Mouse (Mus musculus) liver, adult 2 months (tissue): ENCODE data around the gene Kpna7. TPM values are rescaled to one million over a fixed set of nuclear protein-coding genes. Genes with fewer than 3 reads are reported as not detected.

Experiments
- DNase-seq: peaks from one replicate; pipeline ENCODE4 v3.0.0-alpha.2; 2011; ENCODE audit warnings: low read depth, low spot score; ENCODE audit errors: extremely low read depth
- H3K27ac ChIP-seq: fragments of 200-500 bp; replicated peaks from 2 replicates; pipeline ENCODE4 v1.5.1; 2012; ENCODE audit warnings: low read depth, mild to moderate bottlenecking, control low read depth, inconsistent platforms, low read length; ENCODE audit not compliant: insufficient read depth
- H3K27me3 ChIP-seq: fragments of 200-500 bp; 2 replicates; pipeline ENCODE4 v1.6.1; 2012; ENCODE audit warnings: mild to moderate bottlenecking, moderate library complexity, low read length, inconsistent platforms; ENCODE audit not compliant: control insufficient read depth, insufficient read depth
- H3K36me3 ChIP-seq: fragments of 200-500 bp; 2 replicates; pipeline ENCODE4 v1.6.1; 2012; ENCODE audit warnings: low read length, inconsistent platforms; ENCODE audit not compliant: control insufficient read depth, insufficient read depth
- H3K4me1 ChIP-seq: fragments of 200-500 bp; 2 replicates; pipeline ENCODE4 v1.6.1; 2011; ENCODE audit warnings: low read length; ENCODE audit not compliant: control insufficient read depth, insufficient read depth
- H3K4me3 ChIP-seq: fragments of 200-500 bp; 2 replicates; pipeline ENCODE4 v1.5.1; 2011; ENCODE audit warnings: low read depth, mild to moderate bottlenecking, control low read depth, low read length, moderate library complexity; ENCODE audit not compliant: insufficient read depth
- H3K79me2 ChIP-seq: fragments of 200-500 bp; 2 replicates; pipeline ENCODE4 v1.6.1; 2012; ENCODE audit warnings: inconsistent platforms, mild to moderate bottlenecking, low read length, moderate library complexity; ENCODE audit not compliant: control insufficient read depth, insufficient read depth
- H3K9ac ChIP-seq: fragments of 200-500 bp; 2 replicates; pipeline ENCODE4 v1.6.1; 2012; ENCODE audit warnings: low read depth, mild to moderate bottlenecking, control low read depth, inconsistent platforms, low read length
- CTCF ChIP-seq: fragments of 200-500 bp; IDR thresholded peaks from 2 replicates; pipeline ENCODE4 v1.5.1; 2011; ENCODE audit warnings: low read depth, low read length, control low read depth
- POLR2A ChIP-seq: fragments of 200-500 bp; IDR thresholded peaks from 2 replicates; pipeline ENCODE4 v1.6.1; 2011; ENCODE audit warnings: low read length, control low read depth; ENCODE audit not compliant: insufficient read depth; ENCODE audit errors: extremely low read depth
- WGBS: fragments of 180-500 bp; shearing (Covaris S2); methylation state at CpG from one replicate; pipeline ENCODE4 v1.1.7; 2018; 5-methylcytosine and 5-hydroxymethylcytosine counted together
- polyA plus RNA-seq: library from polyadenylated mRNA; depleted of rRNA; stranded (reverse); fragments of >200 nt; gene quantifications from 2 replicates; pipeline ENCODE4 v1.2.3, GENCODE M21; 2012
- total RNA-seq: library from RNA; depleted of rRNA; stranded (reverse); fragments of >200 nt; gene quantifications from 2 replicates; pipeline ENCODE4 v1.2.3, GENCODE M21; 2014

Gene Kpna7
- total and polyA plus RNA-seq, 2 experiments, result not detected

DNA sequence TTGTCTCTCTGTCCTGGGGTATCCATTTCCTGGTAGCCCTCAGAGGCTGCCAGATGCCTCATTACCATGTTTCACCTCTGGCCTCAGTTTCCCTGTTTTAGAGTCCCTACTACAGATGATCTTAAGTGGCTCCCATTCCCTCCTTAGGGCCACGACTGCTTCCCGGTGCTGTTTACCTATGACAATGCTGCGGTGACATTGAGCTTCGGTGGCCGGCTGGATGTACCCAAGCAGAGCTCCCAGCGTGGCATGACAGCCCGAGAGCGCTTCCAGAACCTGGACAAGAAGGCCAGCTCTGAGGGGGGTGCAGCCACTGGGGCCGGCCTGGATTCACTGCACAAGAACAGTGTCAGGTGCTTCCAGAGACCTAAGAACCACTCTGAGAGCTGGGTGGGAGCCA lies 42.8 kb upstream of the Kpna7 start:
- Histone ChIP-seq H3K4me1 (no peaks in the 10 kb centered on the region), H3K9ac (no peak overlapping the region), H3K27ac (no peak overlapping the region), H3K79me2 (no peaks in the 10 kb centered on the region), H3K27me3 (no peaks in the 10 kb centered on the region), H3K4me3 (no peak overlapping the region), H3K36me3 (peaks cover 20% of the 10 kb centered on the region)
- TF ChIP-seq POLR2A, result no peak
- no peak for TF ChIP-seq CTCF
- no peak for DNase-seq
- 95% methylated on average over 9 of the region's 9 CpGs for WGBS

DNA sequence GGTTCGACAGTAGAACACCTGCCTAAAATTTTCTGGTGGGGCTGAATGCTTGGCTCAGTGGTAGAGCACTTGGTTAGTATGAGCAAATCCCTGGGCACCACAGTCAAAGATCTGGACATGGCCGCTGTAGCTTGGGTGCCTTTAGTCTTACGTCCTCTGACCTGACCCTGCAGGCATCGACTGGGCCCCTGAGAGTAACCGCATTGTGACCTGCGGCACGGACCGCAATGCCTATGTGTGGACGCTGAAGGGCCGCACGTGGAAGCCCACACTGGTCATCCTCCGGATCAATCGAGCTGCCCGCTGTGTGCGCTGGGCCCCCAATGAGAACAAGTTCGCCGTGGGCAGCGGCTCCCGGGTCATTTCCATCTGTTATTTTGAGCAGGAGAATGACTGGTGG lies 39.6 kb upstream of the Kpna7 start:
- H3K9ac ChIP-seq, result no peak overlapping the region

DNA sequence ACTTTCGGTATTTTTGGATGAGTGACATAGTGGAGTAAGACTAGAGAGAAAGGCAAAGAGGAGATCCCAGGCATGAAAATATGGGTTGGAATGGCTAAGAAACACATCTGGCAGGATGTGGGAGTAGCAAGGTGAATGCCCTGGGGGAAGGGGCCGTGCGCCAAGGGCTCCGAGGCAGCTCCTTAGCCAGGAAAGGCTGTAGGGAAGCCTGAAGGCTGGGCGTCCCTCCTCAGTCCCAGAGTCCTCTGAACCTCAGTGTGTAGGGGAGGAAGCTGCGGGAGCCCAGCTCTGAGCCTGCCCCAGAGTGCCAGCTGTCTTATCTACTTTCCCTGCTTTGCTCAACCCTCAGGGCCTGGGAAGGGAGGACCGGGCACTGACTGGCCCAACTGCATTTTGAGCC lies 37.1 kb upstream of the Kpna7 start:
- no peak for DNase-seq
- Histone ChIP-seq H3K9ac (no peak overlapping the region), H3K36me3 (peaks cover under 1% of the 10 kb centered on the region; the same call in 1 of the 2 replicates), H3K27ac (no peak overlapping the region), H3K4me3 (no peak overlapping the region), H3K79me2 (peaks cover 5% of the 10 kb centered on the region; the same call in 1 of the 2 replicates), H3K27me3 (no peaks in the 10 kb centered on the region), H3K4me1 (peaks cover 2% of the 10 kb centered on the region; the same call in 1 of the 2 replicates)
- no peak for TF ChIP-seq POLR2A
- TF ChIP-seq CTCF, result no peak
- 75% methylated on average over 7 of the region's 7 CpGs for WGBS

More for the DNA sequence above, 39.6 kb upstream of the Kpna7 start:
- Histone ChIP-seq H3K4me3 (no peak overlapping the region), H3K4me1 (no peaks in the 10 kb centered on the region), H3K79me2 (peaks cover 4% of the 10 kb centered on the region; the same call in 1 of the 2 replicates), H3K27ac (no peak overlapping the region), H3K27me3 (no peaks in the 10 kb centered on the region), H3K36me3 (peaks cover 10% of the 10 kb centered on the region)
- TF ChIP-seq CTCF (no peak), POLR2A (no peak)
- DNase-seq, result no peak
- WGBS, result 95% methylated on average over 19 of the region's 19 CpGs

DNA sequence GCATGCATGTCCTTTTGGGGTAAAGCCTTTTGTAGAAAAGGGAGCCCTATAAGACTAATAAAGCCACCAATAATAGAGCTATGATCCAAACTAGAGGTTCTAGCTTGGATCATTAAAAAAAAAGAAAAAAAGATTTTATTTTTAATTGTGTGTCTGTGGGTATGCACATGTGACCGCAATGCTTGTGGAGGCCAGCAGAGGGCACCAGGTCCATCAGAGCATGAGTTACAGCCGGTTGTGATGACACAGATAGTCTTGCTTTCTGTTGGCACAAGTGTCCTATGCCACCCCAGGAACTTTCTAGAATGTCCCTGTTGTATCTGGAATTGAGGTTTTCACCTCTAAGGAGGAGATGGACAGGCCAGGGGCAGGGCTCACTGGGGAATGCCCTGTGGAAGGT lies 35.6 kb upstream of the Kpna7 start:
- Histone ChIP-seq H3K27me3 (no peaks in the 10 kb centered on the region), H3K79me2 (peaks cover 5% of the 10 kb centered on the region; the same call in 1 of the 2 replicates), H3K36me3 (no peaks in the 10 kb centered on the region; the same call in 1 of the 2 replicates), H3K27ac (no peak overlapping the region), H3K4me1 (peaks cover 2% of the 10 kb centered on the region; the same call in 1 of the 2 replicates), H3K9ac (no peak overlapping the region), H3K4me3 (no peak overlapping the region)
- 93% methylated on average over 2 of the region's 2 CpGs for WGBS
- DNase-seq, result no peak
- TF ChIP-seq POLR2A (no peak), CTCF (peak; percentile 70)

DNA sequence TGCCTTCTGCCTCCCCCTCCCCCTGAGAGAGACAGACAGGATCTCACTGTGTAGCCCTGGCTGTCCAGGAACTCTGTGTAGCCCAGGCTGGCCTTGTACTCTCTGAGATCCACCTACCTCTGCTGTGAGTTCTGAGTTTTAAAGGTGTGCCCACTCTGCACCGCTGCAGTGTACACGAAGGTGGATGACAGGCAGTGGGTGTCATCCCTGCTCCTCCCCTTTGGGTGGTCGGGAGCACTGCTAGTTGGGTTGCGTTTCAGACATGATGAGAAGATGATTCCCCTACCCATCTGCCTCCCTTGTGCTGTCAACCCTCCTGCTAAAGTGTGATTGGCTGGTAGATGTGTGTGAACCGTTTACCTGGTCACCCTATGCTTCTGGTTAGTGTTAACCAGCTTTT lies 34.6 kb upstream of the Kpna7 start:
- H3K36me3 ChIP-seq, result no peaks in the 10 kb centered on the region
- 94% methylated on average over 5 of the region's 5 CpGs for WGBS
- H3K27ac ChIP-seq, result no peak overlapping the region
- no peaks in the 10 kb centered on the region for H3K27me3 ChIP-seq
- TF ChIP-seq POLR2A, result no peak
- no peak for TF ChIP-seq CTCF
- DNase-seq, result no peak
- peaks cover 5% of the 10 kb centered on the region; the same call in 1 of the 2 replicates for H3K79me2 ChIP-seq
- no peak overlapping the region for H3K9ac ChIP-seq
- peaks cover 2% of the 10 kb centered on the region; the same call in 1 of the 2 replicates for H3K4me1 ChIP-seq
- no peak overlapping the region for H3K4me3 ChIP-seq

DNA sequence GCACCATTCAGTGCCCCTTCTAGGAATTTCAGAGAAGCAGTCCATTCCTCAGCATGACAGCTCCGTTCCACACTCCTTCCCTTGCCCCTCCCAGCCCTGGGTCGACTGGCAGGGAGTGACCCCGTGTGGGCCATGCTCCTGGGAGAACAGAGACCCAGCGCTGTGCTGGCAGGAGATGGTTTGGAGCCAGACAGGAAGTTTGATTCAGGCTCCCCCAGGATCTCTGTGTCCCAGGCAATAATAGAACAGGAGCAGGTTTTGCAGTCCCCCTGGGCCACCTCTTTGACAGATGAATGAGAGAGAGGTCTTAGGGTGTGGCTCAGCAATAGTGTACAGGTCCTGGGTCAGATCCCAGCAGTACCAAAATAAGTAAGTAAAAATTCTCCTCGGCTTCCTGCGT lies 34.2 kb upstream of the Kpna7 start:
- H3K79me2 ChIP-seq, result peaks cover 5% of the 10 kb centered on the region; the same call in 1 of the 2 replicates
- 69% methylated on average over 6 of the region's 6 CpGs for WGBS
- no peaks in the 10 kb centered on the region for H3K36me3 ChIP-seq
- H3K9ac ChIP-seq, result no peak overlapping the region
- no peaks in the 10 kb centered on the region for H3K27me3 ChIP-seq
- no peak overlapping the region for H3K27ac ChIP-seq
- DNase-seq, result no peak
- no peak for TF ChIP-seq CTCF
- TF ChIP-seq POLR2A, result no peak
- peaks cover 2% of the 10 kb centered on the region; the same call in 1 of the 2 replicates for H3K4me1 ChIP-seq
- H3K4me3 ChIP-seq, result no peak overlapping the region
